Mouse (Mus musculus) embryonic facial prominence, embryonic 14.5 days (tissue): ENCODE results near the gene Trim69. TPM values are rescaled to one million over a fixed set of nuclear protein-coding genes. Genes with fewer than 3 reads are reported as not detected.
"Not testable (repeated sequence)": the region's sequence is repeated elsewhere in the genome, so short reads cannot be mapped to it uniquely, and the experiment has no call there.

ENCODE experiments used
- ATAC-seq: fragments of 200-750 bp; cut with Nextera tagmentation; 2 replicates; pipeline ENCODE4 v1.8.0; 2017; ENCODE audit warnings: low read depth, moderate number of reproducible peaks, moderate TSS enrichment
- DNase-seq: peaks from one replicate; pipeline ENCODE4 v3.0.0-alpha.2; 2015; ENCODE audit warnings: low spot score
- H3K27ac ChIP-seq: fragments of 300-500 bp; sonication (generic); replicated peaks from 2 replicates; pipeline ENCODE4 v1.5.1; 2014; ENCODE audit warnings: low read depth, mild to moderate bottlenecking, low read length, moderate library complexity
- H3K27me3 ChIP-seq: fragments of 300-500 bp; sonication (generic); replicated peaks from 2 replicates; pipeline ENCODE4 v1.6.1; 2014; ENCODE audit warnings: low read length; ENCODE audit not compliant: control insufficient read depth, insufficient read depth
- H3K36me3 ChIP-seq: fragments of 300-500 bp; sonication (generic); 2 replicates; pipeline ENCODE4 v1.6.1; 2014; ENCODE audit warnings: low read length, mixed read lengths; ENCODE audit not compliant: control insufficient read depth, insufficient read depth
- H3K4me1 ChIP-seq: fragments of 300-500 bp; sonication (generic); 2 replicates; pipeline ENCODE4 v1.6.1; 2014; ENCODE audit warnings: antibody characterized with exemption, low read length; ENCODE audit not compliant: control insufficient read depth, insufficient read depth
- H3K4me2 ChIP-seq: fragments of 300-500 bp; sonication (generic); 2 replicates; pipeline ENCODE4 v1.6.1; 2014; ENCODE audit warnings: low read depth, mild to moderate bottlenecking, low read length, moderate library complexity, mixed read lengths
- H3K4me3 ChIP-seq: fragments of 300-500 bp; sonication (generic); 2 replicates; pipeline ENCODE4 v1.5.1; 2014; ENCODE audit warnings: low read depth, mild to moderate bottlenecking, low read length
- H3K9ac ChIP-seq: fragments of 300-500 bp; sonication (generic); 2 replicates; pipeline ENCODE4 v1.6.1; 2014; ENCODE audit warnings: low read depth, mild to moderate bottlenecking, low read length, moderate library complexity, mixed read lengths
- H3K9me3 ChIP-seq: fragments of 300-500 bp; sonication (generic); 2 replicates; pipeline ENCODE4 v1.6.1; 2016; ENCODE audit warnings: low read length; ENCODE audit not compliant: control insufficient read depth
- WGBS: fragments of 180-500 bp; shearing (Covaris S2); extraction: QIAGEN DNeasy Blood & Tissue Kit; methylation state at CpG from one replicate; pipeline ENCODE4 v1.1.7; 2014; 5-methylcytosine and 5-hydroxymethylcytosine counted together
- polyA plus RNA-seq: library from polyadenylated mRNA; unstranded; fragments of >200 nt; fragmentation: Nextera tagmentation; extraction: Ambion mirVana; gene quantifications from 2 replicates; pipeline ENCODE4 v1.2.1, GENCODE M21; 2014

Trim69 gene
- polyA plus RNA-seq, 1 experiment from 2014 or later, result 0.10 TPM

DNA sequence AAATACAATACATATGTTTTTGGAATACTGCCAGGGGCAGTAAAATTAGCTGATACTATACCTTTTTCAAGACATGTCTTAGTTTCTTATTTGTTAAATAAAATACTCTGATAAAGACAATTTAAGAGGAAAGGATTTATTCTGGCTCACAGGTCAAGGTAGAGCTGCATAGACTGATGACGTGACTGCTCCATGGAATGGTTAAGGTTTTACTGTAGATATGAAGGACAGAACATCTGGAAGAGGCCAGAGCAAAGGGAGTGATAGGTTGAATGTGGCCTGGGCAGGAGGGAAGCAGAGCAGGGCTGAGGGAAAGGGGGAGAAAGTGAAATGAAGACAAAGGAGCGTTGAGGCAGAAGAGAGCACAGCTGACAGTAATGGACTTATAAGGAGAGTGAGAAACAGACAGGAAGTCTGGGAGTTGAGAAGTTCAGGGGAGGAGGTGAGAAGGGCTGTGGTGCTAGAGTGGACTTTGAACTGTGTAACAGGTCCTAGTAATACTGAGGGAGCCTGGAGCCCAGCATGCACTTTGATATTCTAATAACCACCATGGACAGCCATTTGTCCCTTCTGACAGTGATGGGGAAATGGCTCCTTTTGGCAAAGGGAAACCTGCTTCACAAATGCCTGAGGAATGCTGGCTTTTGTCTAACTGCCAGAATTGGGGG is 46.1 kb downstream of the Trim69 start:
- Histone ChIP-seq H3K9me3 (no peaks in the 10 kb centered on the region), H3K4me2 (no peak overlapping the region), H3K36me3 (no peaks in the 10 kb centered on the region), H3K4me1 (no peaks in the 10 kb centered on the region), H3K9ac (no peak overlapping the region), H3K27ac (no peak overlapping the region), H3K4me3 (no peak overlapping the region), H3K27me3 (no peaks in the 10 kb centered on the region)
- ATAC-seq (no peak), DNase-seq (no peak)
- WGBS, result 62% methylated on average over 2 of the region's 2 CpGs

DNA sequence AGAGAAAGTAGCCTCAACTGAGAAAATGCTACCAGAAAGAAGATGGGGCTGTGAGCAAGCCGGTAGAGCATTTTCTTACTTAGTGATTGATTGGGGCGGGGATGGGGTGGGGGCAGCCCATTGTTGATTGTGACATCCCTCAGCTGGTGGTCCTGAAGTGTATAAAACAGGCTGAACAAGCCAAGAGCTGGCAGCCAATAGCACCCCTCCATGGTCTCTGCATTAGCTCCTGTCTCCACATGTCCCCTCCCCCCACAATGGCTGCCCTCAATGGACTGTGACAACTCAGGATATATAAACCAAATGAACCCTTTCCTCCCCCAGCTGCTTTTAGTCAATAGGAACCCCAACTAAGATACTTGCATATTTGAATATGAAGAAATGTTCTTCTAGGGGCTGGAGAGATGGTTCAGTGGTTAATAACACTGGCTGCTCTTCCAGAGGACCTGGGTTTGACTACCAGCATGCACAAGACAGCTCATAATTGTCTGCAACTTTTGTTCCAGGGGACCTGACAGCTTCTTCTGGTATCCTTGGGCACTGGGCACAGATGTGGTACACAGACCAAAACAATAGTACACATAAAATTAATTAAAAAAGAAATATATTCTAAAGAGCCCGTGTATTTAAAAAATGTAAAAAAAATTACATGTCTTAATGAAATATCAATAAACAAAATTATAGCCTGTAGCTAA is 50.2 kb downstream of the Trim69 start:
- no peak for ATAC-seq
- Histone ChIP-seq H3K4me1 (no peaks in the 10 kb centered on the region), H3K4me2 (no peak overlapping the region), H3K9ac (no peak overlapping the region), H3K9me3 (no peaks in the 10 kb centered on the region), H3K27me3 (no peaks in the 10 kb centered on the region), H3K36me3 (no peaks in the 10 kb centered on the region), H3K4me3 (no peak overlapping the region), H3K27ac (no peak overlapping the region)
- DNase-seq, result no peak
- WGBS, result 66% methylated on average over 3 of the region's 3 CpGs

DNA sequence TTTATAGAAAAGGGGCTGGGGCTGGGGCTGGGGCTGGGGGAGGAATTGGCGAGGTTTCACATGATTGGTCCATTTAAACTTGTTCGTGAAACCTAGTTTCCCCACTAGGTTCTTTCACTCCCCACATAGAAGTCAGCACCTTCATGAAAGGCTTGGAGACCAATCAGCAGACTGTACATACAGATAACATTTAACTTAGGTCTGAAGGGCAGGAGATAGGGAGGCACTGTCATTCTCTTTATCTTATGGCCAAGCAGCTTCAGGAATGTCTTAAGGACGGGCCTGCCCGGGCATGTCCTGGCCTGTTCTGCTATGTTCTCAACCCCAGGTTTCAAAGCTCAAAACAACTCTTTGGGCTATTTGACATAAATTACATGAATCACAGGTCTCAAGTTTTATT is 56.6 kb downstream of the Trim69 start:
- not testable (repeated sequence) for H3K9ac ChIP-seq, H3K4me1 ChIP-seq, H3K27ac ChIP-seq, H3K27me3 ChIP-seq, H3K36me3 ChIP-seq, ATAC-seq, H3K4me2 ChIP-seq, DNase-seq, H3K9me3 ChIP-seq, H3K4me3 ChIP-seq
- whole genome bisulfite sequencing, result 94% methylated on average over 4 of the region's 4 CpGs

DNA sequence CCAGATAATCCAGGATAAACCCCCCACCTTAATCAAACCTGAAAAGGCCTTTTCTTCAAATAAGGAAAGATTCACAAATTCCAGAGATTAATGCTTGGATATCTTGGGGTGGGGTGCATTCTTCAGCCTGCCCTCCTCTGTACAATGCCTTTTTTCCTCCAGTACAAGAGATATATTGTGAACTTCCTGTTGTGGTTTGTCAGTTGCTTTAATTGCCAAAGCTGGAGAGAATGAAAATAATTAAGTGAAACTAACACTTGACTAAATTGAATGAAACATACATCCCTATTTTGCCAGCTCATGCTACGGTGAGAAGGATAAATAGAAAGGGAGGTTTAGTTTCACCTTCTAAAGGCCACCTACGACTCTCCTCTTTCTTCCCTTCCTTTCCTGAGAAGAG is 57.7 kb downstream of the Trim69 start:
- H3K36me3 ChIP-seq, result no peaks in the 10 kb centered on the region

GRCm38 (mm10) chr2:122221378-122221777 is 60.9 kb downstream of the Trim69 start:
- H3K9me3 ChIP-seq, result no peaks in the 10 kb centered on the region
- 72% methylated on average over 4 of the region's 4 CpGs for WGBS
- H3K4me1 ChIP-seq, result no peaks in the 10 kb centered on the region
- H3K27ac ChIP-seq, result no peak overlapping the region
- H3K4me2 ChIP-seq, result no peak overlapping the region
- no peaks in the 10 kb centered on the region for H3K27me3 ChIP-seq
- H3K9ac ChIP-seq, result no peak overlapping the region
- H3K36me3 ChIP-seq, result no peaks in the 10 kb centered on the region
- DNase-seq (no peak), ATAC-seq (no peak)
- no peak overlapping the region for H3K4me3 ChIP-seq

More for the DNA sequence above, 57.7 kb downstream of the Trim69 start:
- ATAC-seq, result no peak
- H3K27ac ChIP-seq, result no peak overlapping the region
- H3K4me3 ChIP-seq, result no peak overlapping the region
- no peaks in the 10 kb centered on the region for H3K9me3 ChIP-seq
- no peaks in the 10 kb centered on the region for H3K27me3 ChIP-seq
- no peak overlapping the region for H3K9ac ChIP-seq
- H3K4me1 ChIP-seq, result no peaks in the 10 kb centered on the region
- 69% methylated on average over 2 of the region's 2 CpGs for WGBS
- H3K4me2 ChIP-seq, result no peak overlapping the region
- no peak for DNase-seq

DNA sequence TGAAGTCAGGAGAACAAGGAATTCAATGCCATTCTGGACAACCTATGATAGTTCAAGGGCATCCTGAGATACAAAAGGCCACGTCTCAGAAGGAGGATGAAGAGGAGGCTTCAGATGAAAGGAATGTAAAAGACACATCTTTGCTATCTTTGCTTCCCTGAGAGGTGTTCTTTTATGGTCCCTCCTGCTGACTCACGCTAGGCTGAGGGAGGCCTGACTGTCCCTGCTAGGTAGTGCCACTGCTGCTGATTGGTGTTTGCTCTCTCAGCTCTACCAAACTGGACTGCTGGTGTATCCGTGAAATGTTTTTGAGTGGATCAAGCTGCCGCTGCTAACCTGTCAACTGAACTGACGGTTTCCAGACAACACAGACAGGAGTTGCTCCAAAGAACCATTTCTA is 61.3 kb downstream of the Trim69 start:
- Histone ChIP-seq H3K9me3 (no peaks in the 10 kb centered on the region), H3K27ac (no peak overlapping the region), H3K36me3 (no peaks in the 10 kb centered on the region), H3K4me1 (no peaks in the 10 kb centered on the region), H3K27me3 (no peaks in the 10 kb centered on the region), H3K4me2 (no peak overlapping the region), H3K9ac (no peak overlapping the region), H3K4me3 (no peak overlapping the region)
- ATAC-seq (no peak), DNase-seq (no peak)
- WGBS, result 44% methylated on average over 5 of the region's 5 CpGs

GRCm38 (mm10) chr2:122222272-122222671 is 61.8 kb downstream of the Trim69 start:
- Histone ChIP-seq H3K9ac (no peak overlapping the region), H3K4me2 (no peak overlapping the region), H3K4me3 (no peak overlapping the region), H3K4me1 (no peaks in the 10 kb centered on the region), H3K9me3 (no peaks in the 10 kb centered on the region), H3K27me3 (no peaks in the 10 kb centered on the region), H3K27ac (no peak overlapping the region), H3K36me3 (no peaks in the 10 kb centered on the region)
- 86% methylated on average over 5 of the region's 5 CpGs for WGBS
- no peak for DNase-seq
- ATAC-seq, result no peak

- no peak overlapping the region for H3K4me2 ChIP-seq
Measured at GRCm38 (mm10) chr2:122223654-122224053, 63.2 kb downstream of the Trim69 start.

More at GRCm38 (mm10) chr2:122223654-122224053, 63.2 kb downstream of the Trim69 start:
- Histone ChIP-seq H3K36me3 (no peaks in the 10 kb centered on the region), H3K4me1 (no peaks in the 10 kb centered on the region), H3K9me3 (no peaks in the 10 kb centered on the region), H3K4me3 (no peak overlapping the region), H3K9ac (no peak overlapping the region), H3K27ac (no peak overlapping the region), H3K27me3 (no peaks in the 10 kb centered on the region)
- no peak for DNase-seq
- no peak for ATAC-seq
